Comparison of ENCODE assay signal across 7 mouse cellular contexts in genomic region chr17:13853883-13854282, GRCm38 (mm10).
DNase-seq lines count a peak whose midpoint lies in the region; ATAC-seq and TF ChIP-seq lines count a peak whose summit lies in the region.
"Not testable (repeated sequence)": the region's sequence is repeated elsewhere in the genome, so short reads cannot be mapped to it uniquely, and the experiment has no call there.

No protein-coding gene starts in this region.

- 50% methylated on average over 7 of the region's 7 CpGs for WGBS in forebrain, postnatal 0 days
- WGBS in neural tube, embryonic 13.5 days: 80% methylated on average over 7 of the region's 7 CpGs

- not testable (repeated sequence) for H3K4me2 ChIP-seq in forebrain, postnatal 0 days (ENCODE audit: low read depth); neural tube, embryonic 13.5 days

- peaks cover 59% of the 10 kb centered on the region for H3K36me3 ChIP-seq in forebrain, postnatal 0 days (ENCODE audit: insufficient read depth)
- peaks cover 80% of the 10 kb centered on the region for H3K36me3 ChIP-seq in neural tube, embryonic 13.5 days

- peak; percentile 83 for DNase-seq in brain, adult 2 months (ENCODE audit: low read depth, low spot score)
- not testable (repeated sequence) for DNase-seq in forebrain, postnatal 0 days
- DNase-seq in heart, adult 11 months: peak; percentile 81
- peak; percentile 36 to 43 for DNase-seq in left cerebral cortex, adult 18-20 months (ENCODE audit: low spot score in 2 of 2)
- DNase-seq in right cerebral cortex, adult 18-20 months: peak; percentile 63
- DNase-seq in telencephalon, adult 2 months (ENCODE audit: low read depth, low spot score): peak; percentile 78

- H3K9ac ChIP-seq in forebrain, postnatal 0 days; neural tube, embryonic 13.5 days: not testable (repeated sequence)

- ATAC-seq in forebrain, postnatal 0 days: peak; percentile 19; the same call in 1 of the 2 replicates
- ATAC-seq in neural tube, embryonic 13.5 days (ENCODE audit: low read depth): not testable (repeated sequence)

- not testable (repeated sequence) for H3K9me3 ChIP-seq in forebrain, postnatal 0 days (ENCODE audit: low read length); neural tube, embryonic 13.5 days

- not testable (repeated sequence) for H3K4me1 ChIP-seq in forebrain, postnatal 0 days (ENCODE audit: insufficient read depth); neural tube, embryonic 13.5 days (replicated peaks)

- not testable (repeated sequence) for H3K27ac ChIP-seq in forebrain, postnatal 0 days (ENCODE audit: low read depth, low read length)
- H3K27ac ChIP-seq in neural tube, embryonic 13.5 days (replicated peaks): 0 out of 2 replicates have a peak overlapping the region, but pooled peaks have one; percentile 28

- not testable (repeated sequence) for H3K27me3 ChIP-seq in forebrain, postnatal 0 days (ENCODE audit: insufficient read depth, low read length); neural tube, embryonic 13.5 days

- H3K4me3 ChIP-seq in forebrain, postnatal 0 days (ENCODE audit: low read depth, low read length); neural tube, embryonic 13.5 days: not testable (repeated sequence)

- not testable (repeated sequence) for TF ChIP-seq CTCF in forebrain, postnatal 0 days (IDR thresholded peaks at IDR 0.05; ENCODE audit: low read depth)
